Mouse (Mus musculus) megakaryocyte-erythroid progenitor cell, adult 5-6 weeks (primary cell): ENCODE data around the gene Fam81a. TPM values are rescaled to one million over a fixed set of nuclear protein-coding genes. Genes with fewer than 3 reads are reported as not detected.

ENCODE experiments used
- ATAC-seq: replicated peaks from 2 replicates; pipeline ENCODE4 v1.8.0; 2016; ENCODE audit warnings: mild to moderate bottlenecking, inconsistent platforms; ENCODE audit not compliant: severe bottlenecking, poor library complexity, low FRiP score, low TSS enrichment
- total RNA-seq, 2 experiments: library from RNA; stranded (forward) in 1 of 2; stranded (reverse) in 1 of 2; fragments of 200-1000, 215-1000 nt in 1 of 2; fragments of >200 nt in 1 of 2; fragmentation: Nextera tagmentation in 1 of 2; gene quantifications; 2 replicates each; pipeline ENCODE4 v1.2.3; 2014 to 2017

Fam81a gene
- total RNA-seq, 2 experiments from 2014 or later = not detected

- no peak for ATAC-seq
Measured at GRCm38 (mm10) chr9:70130786-70131185, 11.6 kb downstream of the Fam81a start.

- ATAC-seq = no peak
Measured at GRCm38 (mm10) chr9:70111869-70112286, 30.5 kb downstream of the Fam81a start.

- no peak for ATAC-seq
Measured at GRCm38 (mm10) chr9:70110871-70111270, 31.5 kb downstream of the Fam81a start.

- peak; percentile 52; the same call in 1 of the 2 replicates for ATAC-seq
Measured at GRCm38 (mm10) chr9:70109279-70109678, 33.1 kb downstream of the Fam81a start.

- no peak for ATAC-seq
Measured at GRCm38 (mm10) chr9:70108151-70108550, 34.2 kb downstream of the Fam81a start.

- ATAC-seq = no peak
Measured at GRCm38 (mm10) chr9:70105573-70105972, 36.8 kb downstream of the Fam81a start.

DNA sequence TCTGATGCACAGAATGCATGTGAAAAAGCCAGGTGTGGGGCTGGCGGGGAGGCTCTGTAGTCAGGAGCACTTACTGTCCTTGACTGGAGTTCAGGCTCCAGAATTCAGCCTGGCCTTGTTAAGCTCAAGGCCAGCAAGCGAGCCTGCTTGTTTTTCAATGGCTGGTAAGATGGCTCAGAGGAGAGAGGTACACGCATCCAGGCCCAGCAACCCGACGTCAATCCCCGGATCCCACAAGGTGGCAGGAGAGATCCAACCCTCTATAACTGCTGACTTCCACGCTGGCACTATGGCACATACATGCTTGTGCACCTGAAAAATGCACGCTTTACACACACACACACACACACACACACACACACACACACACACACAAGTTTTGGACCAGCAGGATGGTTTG is 39.3 kb downstream of the Fam81a start:
- no peak for ATAC-seq

DNA sequence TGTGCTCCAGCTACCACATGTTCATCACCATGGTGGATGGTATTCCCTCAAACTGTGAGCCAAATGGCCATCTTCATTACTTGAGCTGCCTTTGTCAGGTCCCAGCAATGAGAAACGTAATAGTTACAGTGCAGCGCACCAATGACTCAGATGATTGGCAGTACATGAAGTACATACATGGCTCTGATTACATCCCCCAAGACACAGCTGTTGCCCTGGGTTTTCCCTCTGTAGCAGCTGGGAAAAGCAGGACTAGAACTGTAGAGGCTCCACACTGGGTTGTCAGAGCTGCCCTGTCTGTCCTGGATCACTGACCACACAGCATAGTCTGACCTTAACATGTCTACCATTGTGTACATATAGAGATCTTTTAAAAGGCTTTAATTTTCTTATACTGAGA is 44.8 kb downstream of the Fam81a start:
- ATAC-seq = no peak

DNA sequence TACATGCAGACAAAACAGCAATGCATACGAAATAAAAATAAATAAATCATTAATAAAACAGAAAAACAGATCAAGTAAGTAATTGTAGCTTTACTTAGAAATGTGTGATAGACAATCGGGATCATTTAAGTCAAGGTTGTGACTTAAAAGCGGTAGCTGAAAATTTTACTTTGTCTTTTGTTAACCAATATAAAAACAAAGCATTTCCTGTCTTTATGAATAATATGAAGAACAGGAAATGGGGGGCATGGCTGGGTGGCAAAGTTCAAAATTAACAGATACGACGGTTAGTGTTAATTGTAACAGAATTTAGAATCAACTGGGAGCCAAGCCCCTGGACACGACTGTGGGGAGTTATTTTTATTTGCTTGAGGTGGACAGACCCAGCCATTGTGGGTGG is 47.3 kb downstream of the Fam81a start:
- no peak for ATAC-seq

DNA sequence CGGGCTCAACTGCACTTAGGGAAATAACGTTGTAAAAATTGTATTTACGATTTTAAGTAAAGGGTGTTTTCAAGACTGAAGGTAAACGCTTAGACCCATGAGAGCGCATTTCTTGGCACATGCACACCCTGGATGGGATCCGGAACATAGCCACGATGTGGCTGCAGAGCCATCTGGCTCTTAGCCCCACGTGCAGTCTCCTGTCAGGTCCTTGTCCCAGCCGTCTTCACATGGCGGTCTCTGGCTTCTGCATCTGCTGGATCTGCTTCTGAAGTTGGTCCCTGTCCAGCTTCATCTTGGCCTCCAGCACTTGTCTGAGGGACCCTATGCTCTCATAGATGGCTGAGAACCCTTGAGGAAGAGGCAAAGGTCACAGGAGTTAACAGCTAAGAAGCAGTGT is 51.8 kb downstream of the Fam81a start:
- ATAC-seq = no peak

DNA sequence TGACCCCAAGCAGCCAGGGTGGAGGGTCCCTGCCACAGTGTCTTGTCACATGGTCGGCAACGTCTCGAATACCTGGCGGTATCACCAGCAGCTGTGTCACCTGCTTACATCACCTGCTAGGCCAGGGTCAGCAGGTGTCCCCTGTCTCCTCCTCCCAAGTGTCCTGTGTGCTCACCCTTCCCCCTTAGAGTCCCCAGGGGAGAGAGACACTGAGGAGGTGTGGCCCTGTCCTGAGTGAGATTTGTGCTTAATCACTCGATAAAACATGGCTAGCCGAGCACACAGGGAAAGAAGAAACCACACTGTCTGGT is 53.6 kb downstream of the Fam81a start:
- ATAC-seq = no peak

DNA sequence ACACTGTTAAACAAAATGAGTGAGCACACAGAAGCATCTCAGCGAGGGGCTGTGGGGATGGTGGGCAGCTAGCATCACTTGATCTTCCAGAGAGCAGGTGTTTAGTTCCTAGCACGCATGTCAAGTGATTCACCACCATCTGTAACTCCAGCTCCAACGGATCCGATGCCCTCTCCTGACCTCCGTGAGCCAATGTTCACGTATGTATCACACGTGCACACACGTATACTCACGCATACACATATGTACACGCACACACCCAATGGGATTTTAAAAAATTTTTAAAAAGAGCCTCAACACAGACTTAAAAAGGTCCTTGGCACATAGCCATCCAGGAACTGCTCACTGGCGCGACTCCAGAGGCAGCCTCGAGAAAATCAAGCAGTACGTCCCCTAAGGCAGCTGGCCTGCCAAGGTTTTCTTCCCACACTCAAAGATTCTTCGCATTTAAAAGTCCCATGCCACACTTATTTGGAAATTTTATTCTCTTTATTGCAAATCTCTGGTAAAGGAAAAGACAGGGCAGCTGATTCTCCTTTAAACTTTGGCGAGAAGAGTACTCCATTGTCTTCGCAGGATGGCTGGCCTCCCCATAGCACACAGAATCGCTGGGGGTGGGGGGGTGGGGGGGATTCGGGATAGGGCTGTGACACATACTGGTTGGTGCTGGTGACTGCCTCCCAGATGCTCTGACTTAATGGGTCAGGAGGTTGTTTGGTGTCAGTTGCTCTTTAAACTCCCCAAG is 54.1 kb downstream of the Fam81a start:
- no peak for ATAC-seq

DNA sequence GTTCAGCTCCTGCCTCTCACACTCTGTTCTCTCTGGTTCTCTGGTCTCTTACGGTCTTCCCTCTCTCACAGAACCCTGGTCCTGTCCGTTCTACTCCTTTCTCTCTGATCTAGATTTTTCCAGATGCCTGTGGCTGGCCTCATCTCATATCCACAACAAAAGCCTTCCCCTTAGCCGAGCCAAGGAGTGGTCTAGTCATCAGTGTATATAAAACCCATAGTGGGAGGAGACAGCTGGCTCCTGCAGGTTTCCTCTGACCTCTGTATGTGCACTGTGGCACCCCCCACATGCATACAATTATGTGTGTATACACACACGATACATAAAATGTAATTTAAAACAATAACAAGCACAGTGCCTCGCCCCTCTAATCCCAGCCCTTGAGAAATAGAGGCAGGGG is 55.0 kb downstream of the Fam81a start:
- no peak for ATAC-seq

- ATAC-seq = no peak
Measured at GRCm38 (mm10) chr9:70086091-70086490, 56.3 kb downstream of the Fam81a start.

- no peak for ATAC-seq
Measured at GRCm38 (mm10) chr9:70084107-70084506, 58.3 kb downstream of the Fam81a start.

- ATAC-seq = no peak
Measured at GRCm38 (mm10) chr9:70082357-70083204, 59.8 kb downstream of the Fam81a start.

DNA sequence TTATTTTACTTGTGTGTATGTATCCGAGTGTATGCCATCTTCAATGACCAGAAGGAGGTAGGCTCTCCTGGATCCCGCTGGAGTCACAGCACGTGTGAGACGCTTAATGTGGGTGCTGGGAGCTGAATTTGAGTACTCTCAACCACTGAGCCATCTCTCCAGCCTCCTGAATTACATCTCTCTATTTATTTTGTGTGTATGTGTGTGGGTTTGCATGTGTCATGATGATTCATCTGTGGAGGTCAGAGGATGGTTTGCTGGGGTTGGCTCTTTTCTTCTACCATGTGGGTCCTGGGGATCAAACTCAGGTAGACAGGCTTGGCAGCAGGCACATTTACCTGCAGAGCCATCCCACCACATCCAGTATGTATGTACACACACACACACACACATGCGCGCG is 60.6 kb downstream of the Fam81a start:
- ATAC-seq = no peak

- ATAC-seq = no peak
Measured at GRCm38 (mm10) chr9:70080976-70081375, 61.4 kb downstream of the Fam81a start.

GRCm38 (mm10) chr9:70080027-70080800 is 62.1 kb downstream of the Fam81a start:
- ATAC-seq = no peak

DNA sequence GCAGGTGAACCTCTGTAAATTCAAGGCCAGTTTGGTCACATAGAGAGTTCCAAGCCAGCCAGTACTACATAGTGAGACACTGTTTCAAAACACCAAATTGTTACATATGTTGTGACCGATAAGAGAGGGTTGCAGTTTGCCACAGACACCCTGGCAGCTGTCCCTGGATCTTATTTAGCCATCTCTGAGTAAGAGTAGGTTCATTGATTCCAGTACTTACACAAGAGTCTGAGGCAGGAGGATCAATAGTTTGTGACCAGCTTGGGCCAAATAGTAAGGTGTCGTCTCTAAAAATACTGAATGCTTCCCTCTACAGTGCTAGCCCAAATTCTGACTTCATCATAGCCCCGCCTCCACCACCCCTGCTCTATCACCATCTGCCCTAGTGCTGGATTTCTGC is 64.3 kb downstream of the Fam81a start:
- ATAC-seq = peak; percentile 71
